Mouse (Mus musculus) layer of hippocampus, adult 8-10 months (tissue): ENCODE results near the gene Pdk4. TPM values are rescaled to one million over a fixed set of nuclear protein-coding genes. Genes with fewer than 3 reads are reported as not detected.

Source experiments
- DNase-seq, 2 experiments: peaks; one replicate each; pipeline ENCODE4 v3.0.0; 2022; ENCODE audit warnings: low spot score in 2 of 2
- total RNA-seq, 4 experiments: library from RNA; stranded (reverse); gene quantifications; 2 replicates each; pipeline ENCODE4 v1.2.4; 2022

Gene Pdk4
- total RNA-seq, result 10 to 100 TPM; 16.2 to 24.4 (median 18.5) TPM

DNA sequence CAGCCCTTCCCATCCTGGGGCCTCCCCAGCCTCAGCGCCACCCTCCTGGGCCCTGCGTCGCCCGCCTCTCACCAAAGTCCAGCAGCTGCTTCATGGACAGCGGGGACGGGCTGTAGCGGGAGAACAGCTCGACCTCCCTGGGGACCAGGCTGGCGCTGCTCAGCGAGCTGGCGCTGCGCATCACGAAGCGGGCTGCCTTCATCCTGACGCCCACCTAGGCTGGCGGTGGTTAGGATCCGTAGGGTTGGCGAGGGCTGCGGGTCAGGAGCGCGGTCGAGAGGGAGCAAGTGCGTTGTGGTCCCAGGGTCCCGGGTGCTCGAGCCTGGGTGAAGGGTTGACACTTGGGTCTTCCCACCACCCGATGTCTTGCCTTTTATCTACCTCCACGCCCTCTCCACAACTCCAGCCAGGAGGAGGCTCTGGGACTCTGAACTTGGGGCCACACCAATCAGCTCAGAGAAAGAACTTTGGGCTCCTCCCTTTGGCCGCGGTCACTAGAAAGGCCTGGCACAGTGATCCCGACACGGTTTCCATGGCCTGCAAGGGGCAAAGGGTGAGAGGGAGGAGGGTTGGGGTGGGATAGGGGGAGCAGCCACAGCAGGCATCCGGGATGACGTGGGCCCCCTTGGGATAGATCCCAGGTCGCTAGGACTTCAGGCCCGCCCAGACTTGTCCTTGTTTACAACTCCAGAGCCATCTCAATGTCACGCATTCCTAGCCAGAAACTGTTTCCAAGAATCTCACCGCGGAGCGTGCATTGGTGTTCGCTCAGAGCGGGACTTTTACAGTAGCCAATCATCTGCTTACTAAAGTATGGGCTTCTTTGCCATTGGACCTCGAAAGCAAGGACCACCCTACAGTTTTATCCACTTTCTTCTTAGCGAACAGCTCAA, at the start of gene Pdk4:
Gene Pdk4, minus strand, starts transcription at position 349 of the 893 bp plus-strand sequence.
- DNase-seq, result peak; percentile 61 to 67

DNA sequence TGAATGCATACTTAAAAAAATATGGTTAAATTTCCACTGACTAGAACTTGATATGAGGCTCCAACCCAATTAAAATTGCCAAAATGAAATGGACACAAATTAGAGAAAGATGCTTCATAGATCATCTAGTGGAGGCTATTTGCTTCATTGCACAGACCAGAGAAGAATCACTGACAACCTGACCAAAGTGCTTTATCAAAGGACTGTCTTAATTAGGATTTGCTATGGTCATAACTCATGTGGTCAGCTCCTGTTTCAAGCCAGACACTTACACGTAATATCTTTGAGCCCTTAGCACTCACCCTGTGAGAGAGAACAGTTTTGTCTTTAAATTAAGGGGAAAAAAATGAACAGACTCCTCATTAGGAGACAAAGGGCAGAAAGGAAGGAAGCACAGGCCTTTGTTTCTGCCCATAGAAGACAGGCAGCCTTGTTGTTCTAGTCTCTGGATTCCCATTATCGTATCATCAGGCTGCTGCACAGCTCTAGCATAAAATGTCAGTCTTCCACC, 41.8 kb upstream of the Pdk4 start:
- DNase-seq, result no peak

DNA sequence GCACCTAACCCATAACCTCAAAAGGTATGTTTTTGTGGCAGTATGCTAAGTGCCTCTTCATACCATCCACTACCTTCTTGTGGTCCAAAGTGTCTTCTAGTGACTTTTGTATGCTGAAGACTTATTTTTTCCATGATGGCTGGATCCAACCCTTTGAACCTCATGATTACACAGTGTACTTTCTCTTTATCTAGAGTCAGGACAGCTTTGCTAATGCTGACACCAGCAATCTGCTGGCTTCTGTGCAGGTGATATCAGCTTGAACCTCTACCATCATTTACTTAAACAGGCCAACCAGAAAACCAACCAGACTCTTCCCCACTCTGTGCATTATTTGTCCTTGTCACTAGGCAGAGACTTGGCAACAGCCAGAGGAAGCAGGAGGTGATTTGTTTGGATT, 39.6 kb upstream of the Pdk4 start:
- DNase-seq, result no peak

DNA sequence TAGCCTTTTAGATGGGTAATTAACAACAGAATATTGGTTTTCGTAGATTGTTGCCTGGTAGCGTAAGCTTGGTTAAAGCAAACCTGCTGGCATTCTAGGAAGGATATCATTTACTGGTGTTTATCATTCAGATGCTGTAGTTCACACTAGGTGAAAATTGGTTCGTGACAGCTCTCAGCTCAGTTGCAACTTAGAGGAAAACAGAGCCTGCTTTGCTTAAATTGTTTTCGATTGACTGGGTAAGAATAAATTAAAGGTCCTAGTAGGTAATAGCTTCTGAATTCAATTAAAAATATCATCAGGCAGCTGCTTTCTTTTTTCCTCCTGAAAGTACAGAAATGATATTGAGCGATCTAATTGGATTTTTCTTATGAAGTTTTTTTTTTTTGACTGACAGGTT, 21.0 kb upstream of the Pdk4 start:
- DNase-seq, result no peak

DNA sequence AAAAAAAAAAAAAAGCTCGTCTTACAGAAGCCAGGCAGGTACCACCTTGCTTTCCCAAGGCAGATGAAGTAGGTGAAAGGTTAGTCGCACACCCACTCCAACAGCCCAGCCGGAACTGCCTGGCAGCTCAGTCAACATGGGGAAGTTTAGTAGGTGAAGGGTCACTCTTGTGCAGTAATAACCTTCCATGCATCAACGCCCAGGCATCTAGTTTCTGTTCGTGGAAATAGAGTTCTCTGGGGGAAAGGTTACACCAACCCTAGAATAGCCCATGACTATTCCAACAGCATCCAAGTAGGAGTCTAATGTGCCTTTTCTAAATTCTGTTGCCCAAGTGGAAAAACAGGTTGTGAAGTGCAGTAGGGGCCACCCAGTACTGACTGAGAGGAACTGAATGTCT, 13.6 kb upstream of the Pdk4 start:
- no peak for DNase-seq

DNA sequence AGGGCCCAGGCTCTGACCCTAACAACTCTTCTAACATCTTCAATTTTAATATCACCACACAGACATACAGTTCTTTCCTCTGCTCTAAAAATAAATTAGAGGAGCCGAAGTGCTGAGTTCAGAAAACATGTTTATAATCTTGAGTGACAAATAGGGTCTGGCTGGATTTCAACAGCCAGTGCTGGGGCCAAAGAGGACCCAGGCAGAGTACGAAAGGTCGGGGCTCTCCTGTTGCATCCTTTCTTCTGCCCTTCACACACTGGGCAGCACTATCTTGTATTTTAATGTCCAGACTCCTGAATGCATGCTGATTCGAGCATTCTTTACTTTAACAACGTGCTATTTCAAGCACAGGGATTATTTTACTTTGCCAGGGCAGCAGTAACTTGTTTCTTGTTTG, 13.2 kb upstream of the Pdk4 start:
- DNase-seq, result no peak

DNA sequence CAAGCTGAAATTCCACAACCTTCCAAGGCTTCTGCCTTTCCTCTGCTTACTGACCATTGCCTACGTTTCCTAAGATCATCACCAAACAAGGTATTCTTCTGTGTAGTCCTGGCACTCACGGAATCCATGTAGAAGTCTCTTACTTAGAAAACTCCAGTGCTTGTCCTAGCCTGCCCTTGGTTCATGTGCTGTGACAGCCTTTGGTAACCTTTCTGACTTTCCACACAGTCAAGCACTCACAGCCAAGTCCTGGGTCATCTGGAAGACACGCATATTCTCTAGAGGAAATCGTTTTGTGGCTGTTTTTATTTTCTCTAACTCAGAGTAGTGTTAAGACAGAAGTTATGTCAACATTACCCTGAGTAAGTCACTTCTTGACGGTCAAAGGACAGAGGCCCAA, 11.7 kb upstream of the Pdk4 start:
- DNase-seq, result no peak

DNA sequence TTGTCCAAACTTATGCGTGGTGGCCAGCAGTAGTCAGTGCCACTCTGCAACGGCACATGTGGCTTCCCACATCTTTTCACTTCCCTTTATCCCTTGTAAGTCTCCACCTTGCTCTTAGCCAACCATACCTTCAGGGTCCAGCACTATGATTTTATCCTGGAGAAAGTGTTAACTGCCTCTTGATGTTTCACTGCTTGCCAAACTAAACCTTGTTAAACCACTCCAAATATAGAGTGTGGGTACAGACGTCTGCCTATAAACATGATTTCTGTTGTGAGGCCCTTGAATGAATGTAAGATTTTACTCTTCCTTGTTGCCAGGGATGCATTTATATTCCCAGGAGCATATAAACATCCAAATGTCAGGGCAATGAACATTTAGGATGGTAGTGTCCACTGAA, 10.2 kb upstream of the Pdk4 start:
- no peak for DNase-seq

DNA sequence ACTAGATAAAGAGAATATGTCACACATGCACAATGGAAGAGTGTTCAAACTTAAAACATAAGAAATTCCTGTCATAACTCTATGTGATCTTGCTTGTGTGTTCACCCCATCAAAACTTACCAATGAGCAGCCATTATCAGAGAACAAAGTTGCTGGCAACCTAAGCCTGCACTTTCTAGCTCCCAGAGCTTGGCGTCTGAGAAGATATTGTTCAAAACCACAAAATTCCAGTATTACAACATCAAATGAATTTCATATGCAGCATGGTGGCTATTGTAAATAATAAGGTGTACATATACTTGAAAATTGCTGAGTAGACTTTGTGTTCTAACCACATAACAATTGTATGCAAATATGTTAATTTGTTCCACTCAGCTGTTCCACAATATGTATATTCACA, 6.7 kb upstream of the Pdk4 start:
- no peak for DNase-seq

DNA sequence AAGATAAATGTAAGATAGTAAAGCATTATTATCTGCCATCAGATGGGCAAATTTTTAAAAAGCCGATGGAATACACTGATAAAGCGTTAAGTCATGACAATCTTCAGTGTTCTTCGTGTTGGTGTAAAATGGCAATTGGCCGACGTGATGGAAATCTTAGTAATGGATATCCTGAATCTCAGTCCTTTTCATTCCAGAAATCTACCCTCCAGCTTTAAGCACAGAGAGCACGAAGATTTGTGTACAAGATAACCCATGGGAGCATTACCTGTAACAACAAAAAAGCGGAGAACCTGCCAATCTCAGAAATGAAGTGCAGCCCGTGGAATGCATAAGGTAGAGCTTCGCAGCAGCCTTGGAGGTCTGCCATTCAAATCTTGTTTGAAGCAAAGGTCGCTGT, 5.4 kb upstream of the Pdk4 start:
- DNase-seq, result no peak

DNA sequence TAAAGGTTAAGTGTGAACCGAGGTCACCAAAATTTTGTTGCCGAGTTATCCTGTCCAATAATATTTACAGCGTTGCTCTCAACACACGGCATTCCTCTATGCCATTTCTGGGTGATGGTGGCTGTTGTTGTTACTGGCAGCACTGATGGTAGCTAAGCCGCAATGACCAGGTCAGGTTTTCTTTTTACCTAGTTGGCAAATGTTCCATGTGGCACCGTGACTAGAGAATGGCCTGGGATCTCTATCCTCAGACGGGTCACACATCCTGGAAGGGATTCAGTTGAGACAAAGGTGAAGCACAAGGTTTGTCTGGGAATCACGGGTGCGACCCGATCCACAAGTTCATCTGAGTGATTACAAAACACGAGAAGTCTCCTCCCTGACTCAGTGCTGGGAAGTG, 2.6 kb upstream of the Pdk4 start:
- no peak for DNase-seq

DNA sequence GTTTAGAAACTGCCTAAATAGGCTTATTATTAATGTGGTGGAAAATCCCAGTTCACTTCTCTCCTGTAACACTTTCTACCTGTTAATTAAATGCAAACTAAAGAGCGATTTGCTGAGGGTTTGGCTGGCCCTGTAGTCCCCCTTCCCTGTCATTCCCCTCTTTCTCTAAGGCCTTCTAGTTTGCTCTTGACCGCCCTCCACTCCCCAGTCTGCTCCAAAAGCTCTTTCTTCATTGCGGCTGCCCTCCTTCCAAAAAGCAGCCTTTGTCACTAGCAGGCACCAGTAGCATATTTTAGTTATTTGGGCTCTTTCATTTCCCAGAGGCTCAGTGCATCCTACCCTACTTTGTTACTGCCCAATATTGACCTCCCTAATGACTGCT, 736 bp upstream of the Pdk4 start:
- no peak for DNase-seq

DNA sequence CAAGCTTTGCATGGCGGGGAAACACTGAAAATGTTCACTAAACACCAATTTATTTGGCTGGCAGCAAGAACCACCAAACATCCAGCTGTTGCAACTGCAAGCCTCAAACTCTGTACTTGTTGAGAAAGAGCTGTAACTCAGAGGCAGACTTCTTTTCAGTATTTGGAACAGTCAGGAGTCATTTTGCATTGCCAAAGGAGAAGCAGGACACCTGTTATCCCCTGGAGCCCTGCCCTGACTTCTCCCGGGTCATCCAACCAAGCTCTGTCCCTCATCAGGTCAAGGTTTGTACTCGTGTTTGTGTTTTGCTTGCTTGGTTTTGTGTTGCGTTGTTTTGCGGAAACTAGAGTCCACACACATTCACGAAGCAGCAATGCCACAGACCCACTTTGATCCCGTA, 11.1 kb downstream of the Pdk4 start:
- no peak for DNase-seq

DNA sequence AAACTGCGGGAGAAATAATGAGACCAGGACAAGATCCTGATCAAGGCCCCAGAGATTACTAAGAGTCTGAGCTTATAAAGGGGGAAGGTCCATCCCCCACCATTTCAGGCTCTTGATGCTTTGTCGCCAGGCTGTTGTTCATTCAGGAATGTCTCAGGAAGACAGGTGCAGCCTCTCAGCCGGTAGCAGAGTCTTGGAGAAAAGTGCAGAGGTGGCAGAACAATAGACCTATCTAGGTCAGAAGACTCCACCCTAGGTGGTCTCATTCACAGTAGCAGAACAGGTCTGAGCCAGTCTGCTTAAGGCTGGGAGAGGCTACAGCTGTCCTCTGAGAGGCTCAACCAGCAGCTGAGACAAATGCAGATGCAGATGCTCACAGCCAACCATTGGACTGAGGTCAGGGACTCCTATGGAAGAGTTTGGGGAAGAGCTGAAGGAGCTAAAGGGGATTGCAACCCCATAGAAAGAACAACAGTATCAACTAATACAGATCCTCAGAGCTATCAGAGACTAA, 13.8 kb downstream of the Pdk4 start:
- DNase-seq, result no peak

DNA sequence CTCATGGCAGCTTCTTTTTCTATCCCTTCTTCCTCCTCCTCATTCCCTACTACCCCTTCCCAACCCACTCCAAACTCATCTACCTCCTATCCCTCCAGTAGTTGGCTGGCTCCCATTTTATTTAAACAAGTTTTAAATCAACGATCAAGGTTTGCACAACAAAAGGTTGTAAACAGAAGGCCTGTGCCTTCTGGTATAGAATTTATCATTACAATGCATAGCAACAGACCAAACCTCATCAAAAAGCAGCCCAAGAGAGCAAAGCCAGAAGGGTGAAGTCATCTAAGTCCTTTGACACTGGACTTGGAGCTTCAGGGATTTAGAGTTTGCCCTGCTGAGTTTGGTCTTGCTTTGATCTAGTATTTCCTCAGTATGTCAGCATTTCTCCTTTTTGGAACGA, 15.0 kb downstream of the Pdk4 start:
- DNase-seq, result no peak

DNA sequence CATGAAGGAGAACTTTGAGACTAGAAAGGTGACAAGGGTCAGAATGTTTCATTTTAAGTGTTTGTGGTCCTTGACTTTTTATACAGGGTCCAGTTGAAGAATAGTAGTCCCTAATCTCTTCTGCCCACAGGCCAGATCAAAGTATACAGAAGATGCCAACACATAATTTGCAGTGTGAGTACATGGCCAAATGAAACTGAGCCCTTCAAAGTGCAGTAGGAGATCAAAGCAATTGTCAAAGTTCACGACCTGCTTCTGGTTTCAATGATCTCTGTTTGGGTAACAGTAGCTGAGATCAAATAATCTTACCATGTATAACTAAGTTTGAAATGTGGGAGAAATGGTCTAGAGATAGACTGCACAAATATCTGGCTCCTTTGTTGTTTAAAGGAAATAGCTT, 22.1 kb downstream of the Pdk4 start:
- DNase-seq, result no peak

DNA sequence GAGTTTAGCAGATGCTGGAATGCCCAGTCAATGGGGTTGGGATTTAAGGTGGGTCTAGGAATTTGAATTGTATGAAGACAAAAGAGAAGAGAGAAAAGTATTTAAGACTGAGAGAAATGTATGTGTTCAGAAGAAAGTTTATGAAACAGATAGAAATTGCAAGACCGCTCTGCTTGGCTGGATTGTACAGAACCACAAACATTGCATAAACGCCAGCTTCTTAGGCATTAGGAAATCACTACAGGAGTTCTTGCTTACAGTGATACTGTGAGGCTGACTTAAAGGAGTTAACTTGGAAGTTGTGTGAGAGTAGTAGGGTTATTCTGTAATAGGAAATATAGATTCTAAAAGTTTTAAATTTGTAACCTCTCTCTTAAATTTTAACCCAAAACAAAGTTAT, 23.4 kb downstream of the Pdk4 start:
- no peak for DNase-seq

DNA sequence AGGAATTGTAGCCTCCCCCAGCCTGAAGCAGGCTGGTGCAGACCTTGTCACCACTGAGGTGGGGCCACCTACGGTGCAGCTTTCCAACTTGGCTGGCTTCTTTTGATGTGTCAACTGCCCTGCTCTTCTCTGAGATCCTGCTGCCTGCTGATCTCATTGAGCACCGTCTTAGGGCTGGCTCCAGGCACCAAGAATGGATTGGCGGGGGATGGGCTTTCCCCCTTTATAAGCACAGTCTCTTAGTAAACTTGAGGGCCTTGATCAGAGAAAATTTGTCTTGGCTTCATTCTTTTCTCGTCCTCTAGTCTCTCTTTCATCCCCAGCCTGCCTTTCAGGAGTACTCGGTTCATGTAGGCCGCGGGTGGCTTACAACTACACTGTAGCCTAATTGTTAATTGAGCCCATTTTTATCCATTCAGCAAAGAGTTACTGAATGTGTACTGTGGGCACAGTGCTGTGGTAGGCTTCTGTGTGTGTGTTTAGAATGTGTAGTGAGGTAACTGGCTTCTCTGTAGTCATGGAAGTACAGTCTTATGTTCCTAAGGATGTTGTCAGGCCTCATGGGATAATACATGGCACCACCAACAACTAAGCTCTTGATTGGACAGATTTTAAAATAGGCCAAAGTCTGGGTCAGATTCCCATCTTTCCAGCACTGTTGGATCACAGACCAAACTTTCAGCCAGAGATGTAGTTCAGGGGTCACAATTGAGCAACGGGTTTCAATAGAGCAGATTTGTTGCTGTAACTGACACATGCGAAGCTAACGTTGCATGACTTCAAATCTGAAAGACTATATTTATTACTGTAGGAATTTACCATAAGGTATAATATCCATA, 25.4 kb downstream of the Pdk4 start:
- DNase-seq, result no peak

DNA sequence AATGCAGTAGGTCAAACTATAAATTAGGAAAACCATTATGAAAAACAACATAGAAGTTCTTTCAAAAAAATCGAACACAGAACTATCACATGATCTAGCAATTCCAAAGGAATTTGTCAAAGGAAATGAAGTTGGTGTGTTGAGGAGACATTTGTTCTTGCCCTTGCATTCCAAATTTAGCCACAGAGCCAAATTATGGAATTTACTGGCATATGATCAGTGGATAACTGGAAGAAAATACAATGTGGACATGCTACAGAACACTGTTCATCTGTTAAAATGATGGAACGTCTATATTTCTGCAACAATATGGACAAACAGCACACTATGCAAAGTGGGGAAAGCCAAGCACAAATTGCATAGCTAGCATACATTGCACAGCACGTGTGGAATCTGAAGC, 40.3 kb downstream of the Pdk4 start:
- no peak for DNase-seq

DNA sequence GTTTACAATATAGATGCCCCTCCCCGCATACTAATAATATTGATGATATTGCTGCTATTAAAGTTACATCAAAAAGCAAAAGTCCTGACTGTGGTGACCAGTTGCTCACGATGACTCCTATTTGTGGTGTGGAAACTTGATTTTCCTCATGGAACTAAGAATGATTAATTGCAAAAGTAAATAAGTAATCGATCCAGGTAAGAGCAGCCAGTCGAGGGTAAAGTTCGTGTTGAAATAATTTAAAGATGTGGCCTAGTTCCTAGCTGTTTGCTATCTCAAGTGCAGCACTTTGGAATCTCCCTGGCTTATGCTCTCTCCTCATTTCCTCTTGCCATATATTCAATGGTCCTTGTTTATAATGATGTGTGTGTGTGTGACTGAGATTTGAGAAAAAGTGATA, 46.2 kb downstream of the Pdk4 start:
- no peak for DNase-seq

DNA sequence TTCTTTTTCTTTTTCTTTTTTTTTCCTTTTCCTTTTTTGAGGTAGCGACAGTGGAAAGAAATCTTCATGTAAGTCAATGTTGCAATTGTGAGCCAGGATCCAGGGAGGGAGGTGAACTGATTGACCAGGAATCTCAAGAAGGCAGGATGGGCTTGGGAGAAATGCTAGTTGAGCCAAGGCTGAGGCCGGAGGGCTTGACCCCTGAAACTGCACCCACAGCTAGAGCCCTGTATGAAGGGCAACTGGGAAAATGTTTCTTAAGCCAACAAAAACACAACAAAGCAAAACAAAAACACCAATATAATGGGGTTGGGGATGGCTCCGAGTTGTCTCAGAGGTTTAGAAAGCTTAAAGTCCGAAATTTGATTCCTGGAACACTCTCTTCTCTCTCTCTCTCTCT, 47.7 kb downstream of the Pdk4 start:
- no peak for DNase-seq

DNA sequence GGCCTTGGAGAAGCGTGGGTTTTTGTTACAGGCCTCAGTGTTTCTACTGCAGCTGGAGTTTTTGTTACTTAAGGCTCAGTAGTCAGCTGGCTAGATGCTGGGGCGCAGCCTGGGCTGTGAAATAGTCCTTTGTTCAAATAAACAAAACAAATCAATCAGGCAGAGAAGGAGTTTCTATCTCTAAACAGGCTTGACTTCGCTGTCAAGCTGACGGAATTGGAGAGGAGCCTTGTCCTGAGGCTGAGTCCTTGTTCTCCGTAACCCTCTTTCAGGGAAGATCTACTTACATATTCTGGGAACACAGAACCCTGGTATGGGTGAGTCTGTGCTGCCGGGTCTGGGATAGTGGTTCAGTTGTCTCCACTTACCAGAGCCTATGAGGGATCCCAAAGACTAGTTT, 48.6 kb downstream of the Pdk4 start:
- DNase-seq, result peak; percentile 23 to 31
